Mouse (Mus musculus) stomach, postnatal 0 days (tissue): ENCODE measurements around the gene Dnm3. TPM values are rescaled to one million over a fixed set of nuclear protein-coding genes. Genes with fewer than 3 reads are reported as not detected.

ENCODE experiments used
- ATAC-seq: fragments of 200-750 bp; cut with Nextera tagmentation; 2 replicates; pipeline ENCODE4 v1.8.0; 2017; ENCODE audit not compliant: low FRiP score, low TSS enrichment
- DNase-seq: peaks from one replicate; pipeline ENCODE4 v3.0.0-alpha.2; 2016; ENCODE audit warnings: low spot score
- H3K27ac ChIP-seq: fragments of 300-500 bp; sonication (generic); replicated peaks from 2 replicates; pipeline ENCODE4 v1.5.1; 2014; ENCODE audit warnings: mild to moderate bottlenecking, control low read depth
- H3K27me3 ChIP-seq: fragments of 300-500 bp; sonication (generic); 2 replicates; pipeline ENCODE4 v1.6.1; 2014; ENCODE audit warnings: low read length; ENCODE audit not compliant: control insufficient read depth, insufficient read depth
- H3K36me3 ChIP-seq: fragments of 300-500 bp; sonication (generic); 2 replicates; pipeline ENCODE4 v1.6.1; 2014; ENCODE audit warnings: low read length, mixed read lengths; ENCODE audit not compliant: control insufficient read depth, insufficient read depth
- H3K4me1 ChIP-seq: fragments of 300-500 bp; sonication (generic); replicated peaks from 2 replicates; pipeline ENCODE4 v1.6.1; 2014; ENCODE audit warnings: antibody characterized with exemption; ENCODE audit not compliant: control insufficient read depth, insufficient read depth
- H3K4me2 ChIP-seq: fragments of 300-500 bp; sonication (generic); replicated peaks from 2 replicates; pipeline ENCODE4 v1.6.1; 2014; ENCODE audit warnings: low read depth, mild to moderate bottlenecking, control low read depth, moderate library complexity
- H3K4me3 ChIP-seq: fragments of 300-500 bp; sonication (generic); 2 replicates; pipeline ENCODE4 v1.5.1; 2014; ENCODE audit warnings: low read depth, low read length, control low read depth
- H3K9ac ChIP-seq: fragments of 300-500 bp; sonication (generic); 2 replicates; pipeline ENCODE4 v1.6.1; 2014; ENCODE audit warnings: mild to moderate bottlenecking, low read length, control low read depth, mixed read lengths
- H3K9me3 ChIP-seq: fragments of 300-500 bp; sonication (generic); 2 replicates; pipeline ENCODE4 v1.6.1; 2016; ENCODE audit warnings: low read length; ENCODE audit not compliant: control insufficient read depth
- CTCF ChIP-seq: IDR thresholded peaks from 2 replicates; pipeline ENCODE4 v1.5.1; 2016; ENCODE audit warnings: antibody characterized with exemption, low read depth, mild to moderate bottlenecking, moderate library complexity
- EP300 ChIP-seq: optimal IDR thresholded peaks from 2 replicates; pipeline ENCODE3; 2016; ENCODE audit warnings: antibody characterized with exemption
- WGBS: fragments of 180-500 bp; shearing (Covaris S2); extraction: QIAGEN DNeasy Blood & Tissue Kit; methylation state at CpG from one replicate; pipeline ENCODE4 v1.1.7; 2014; 5-methylcytosine and 5-hydroxymethylcytosine counted together
- polyA plus RNA-seq: library from polyadenylated mRNA; unstranded; fragments of >200 nt; fragmentation: Nextera tagmentation; extraction: Ambion mirVana; gene quantifications from 2 replicates; pipeline ENCODE4 v1.2.1, GENCODE M21; 2015

Gene Dnm3
- polyA plus RNA-seq, 1 experiment from 2014 or later: 2.1 TPM

GRCm38 (mm10) chr1:162252869-162253268 is 225.0 kb downstream of the Dnm3 start:
- no peak for DNase-seq
- TF ChIP-seq CTCF (no peak), EP300 (no peak)
- 53% methylated on average over 2 of the region's 2 CpGs for WGBS

GRCm38 (mm10) chr1:162247216-162247615 is 230.6 kb downstream of the Dnm3 start:
- 77% methylated on average over 5 of the region's 5 CpGs for WGBS
- no peak overlapping the region for H3K4me3 ChIP-seq
- H3K27ac ChIP-seq: no peak overlapping the region
- no peaks in the 10 kb centered on the region for H3K27me3 ChIP-seq
- H3K4me2 ChIP-seq: no peak overlapping the region
- no peak overlapping the region for H3K9ac ChIP-seq
- no peaks in the 10 kb centered on the region for H3K9me3 ChIP-seq
- no peak for TF ChIP-seq EP300
- no peak for TF ChIP-seq CTCF
- DNase-seq (no peak), ATAC-seq (no peak)
- no peaks in the 10 kb centered on the region for H3K4me1 ChIP-seq
- H3K36me3 ChIP-seq: no peaks in the 10 kb centered on the region

More at GRCm38 (mm10) chr1:162252869-162253268, 225.0 kb downstream of the Dnm3 start:
- no peaks in the 10 kb centered on the region for H3K4me1 ChIP-seq
- H3K4me2 ChIP-seq: no peak overlapping the region
- no peak overlapping the region for H3K4me3 ChIP-seq
- no peak overlapping the region for H3K9ac ChIP-seq
- no peak for ATAC-seq
- H3K36me3 ChIP-seq: no peaks in the 10 kb centered on the region
- no peaks in the 10 kb centered on the region for H3K9me3 ChIP-seq
- H3K27ac ChIP-seq: no peak overlapping the region
- H3K27me3 ChIP-seq: no peaks in the 10 kb centered on the region

GRCm38 (mm10) chr1:162243651-162243990 is 234.2 kb downstream of the Dnm3 start:
- 38% methylated on average over 2 of the region's 2 CpGs for WGBS

GRCm38 (mm10) chr1:162242980-162243650 is 234.7 kb downstream of the Dnm3 start:
- no peak overlapping the region for H3K9ac ChIP-seq
- H3K4me3 ChIP-seq: no peak overlapping the region
- H3K4me2 ChIP-seq: no peak overlapping the region
- no peaks in the 10 kb centered on the region for H3K4me1 ChIP-seq
- WGBS: 45% methylated on average over 7 of the region's 7 CpGs
- TF ChIP-seq CTCF: no peak
- TF ChIP-seq EP300: no peak
- no peak overlapping the region for H3K27ac ChIP-seq
- ATAC-seq: no peak
- H3K9me3 ChIP-seq: no peaks in the 10 kb centered on the region
- no peaks in the 10 kb centered on the region for H3K27me3 ChIP-seq
- no peak for DNase-seq
- H3K36me3 ChIP-seq: no peaks in the 10 kb centered on the region

More at GRCm38 (mm10) chr1:162243651-162243990, 234.2 kb downstream of the Dnm3 start:
- H3K36me3 ChIP-seq: no peaks in the 10 kb centered on the region
- no peaks in the 10 kb centered on the region for H3K27me3 ChIP-seq
- DNase-seq (no peak), ATAC-seq (no peak)
- no peak overlapping the region for H3K4me2 ChIP-seq
- no peaks in the 10 kb centered on the region for H3K9me3 ChIP-seq
- TF ChIP-seq CTCF (no peak), EP300 (no peak)
- H3K4me3 ChIP-seq: no peak overlapping the region
- H3K4me1 ChIP-seq: no peaks in the 10 kb centered on the region
- H3K9ac ChIP-seq: no peak overlapping the region
- no peak overlapping the region for H3K27ac ChIP-seq

DNA sequence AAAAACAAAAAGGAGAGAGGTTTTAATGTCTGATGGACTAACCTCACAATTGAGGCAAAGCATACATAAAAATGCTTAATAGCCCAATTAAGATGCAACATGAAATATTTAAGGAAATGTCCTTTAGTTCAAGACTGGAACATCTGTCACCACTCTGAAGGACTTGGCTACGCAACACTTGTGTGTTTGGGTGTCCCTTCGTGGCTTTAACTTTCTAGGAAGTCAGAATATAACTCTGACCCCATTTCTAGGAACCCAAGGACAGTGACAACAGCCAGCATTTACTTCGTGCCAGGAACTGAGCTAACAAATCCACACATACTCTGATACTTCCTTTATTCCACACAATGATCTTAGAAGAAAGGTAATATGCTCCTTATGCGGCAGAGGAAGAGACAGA is 237.1 kb downstream of the Dnm3 start:
- H3K9ac ChIP-seq: no peak overlapping the region
- TF ChIP-seq CTCF (no peak), EP300 (no peak)
- 68% methylated on average over 4 of the region's 4 CpGs for WGBS
- no peak overlapping the region for H3K4me3 ChIP-seq
- DNase-seq (no peak), ATAC-seq (no peak)
- H3K27me3 ChIP-seq: no peaks in the 10 kb centered on the region
- H3K4me1 ChIP-seq: no peaks in the 10 kb centered on the region
- H3K36me3 ChIP-seq: no peaks in the 10 kb centered on the region
- H3K27ac ChIP-seq: no peak overlapping the region
- no peaks in the 10 kb centered on the region for H3K9me3 ChIP-seq
- H3K4me2 ChIP-seq: no peak overlapping the region

DNA sequence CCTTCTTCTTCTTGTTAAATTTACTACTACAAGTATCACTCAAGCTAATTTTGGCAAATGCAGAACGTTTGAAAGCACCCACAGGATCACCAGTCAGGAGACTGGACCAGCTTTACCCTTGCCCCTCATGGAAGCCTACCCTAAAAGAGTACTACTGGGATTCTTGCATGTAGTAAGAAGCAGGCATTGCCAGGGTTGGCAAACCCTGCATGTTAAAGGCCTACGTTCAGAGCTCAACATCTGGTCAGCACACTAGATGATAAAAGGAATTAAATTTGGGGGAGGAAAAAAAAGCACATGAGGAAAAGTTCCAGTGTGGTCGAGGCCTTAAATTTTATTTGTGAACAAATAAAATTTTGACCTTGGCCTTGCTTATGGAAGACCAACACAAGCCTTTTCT is 239.2 kb downstream of the Dnm3 start:
- H3K4me3 ChIP-seq: no peak overlapping the region
- TF ChIP-seq CTCF (no peak), EP300 (no peak)
- no peak overlapping the region for H3K4me2 ChIP-seq
- no peaks in the 10 kb centered on the region for H3K36me3 ChIP-seq
- no peaks in the 10 kb centered on the region for H3K9me3 ChIP-seq
- ATAC-seq (no peak), DNase-seq (no peak)
- no peak overlapping the region for H3K9ac ChIP-seq
- no peak overlapping the region for H3K27ac ChIP-seq
- 51% methylated on average over 3 of the region's 3 CpGs for whole genome bisulfite sequencing
- H3K4me1 ChIP-seq: no peaks in the 10 kb centered on the region
- H3K27me3 ChIP-seq: no peaks in the 10 kb centered on the region
